Mouse (Mus musculus) myocyte (in vitro differentiated cells): ENCODE measurements at regions not wholly inside any gene's neighbourhood (a gene's known extent, or its start where the extent isn't known, plus 50 kb on each side); places are given as distances from the start of the nearest gene placed in this dataset.
"Not testable (repeated sequence)": the region's sequence is repeated elsewhere in the genome, so short reads cannot be mapped to it uniquely, and the experiment has no call there.

ENCODE experiments used
- E2F4 ChIP-seq: IDR thresholded peaks from one replicate; pipeline ENCODE4 v1.6.1; 2011; ENCODE audit warnings: mild to moderate bottlenecking, control low read depth, moderate library complexity; ENCODE audit not compliant: insufficient read depth
- MAX ChIP-seq: IDR thresholded peaks from one replicate; pipeline ENCODE4 v1.6.1; 2011; ENCODE audit warnings: low read depth, mild to moderate bottlenecking, control low read depth
- MYOG ChIP-seq, 3 experiments: IDR thresholded peaks; one replicate each; pipeline ENCODE4 v1.6.1; 2011; ENCODE audit warnings: control low read depth in 2 of 3, low read depth in 2 of 3, mild to moderate bottlenecking in 2 of 3; ENCODE audit not compliant: insufficient read length in 2 of 3, control insufficient read depth in 1 of 3, insufficient read depth in 1 of 3
- POLR2A ChIP-seq: IDR thresholded peaks from one replicate; pipeline ENCODE4 v1.6.1; 2011; ENCODE audit warnings: low read depth, mild to moderate bottlenecking, control low read depth, moderate library complexity; ENCODE audit not compliant: insufficient read length
- POLR2AphosphoS2 ChIP-seq: IDR thresholded peaks from one replicate; pipeline ENCODE4 v1.6.1; 2011; ENCODE audit warnings: low read depth, control low read depth; ENCODE audit not compliant: insufficient read length
- REST ChIP-seq: IDR thresholded peaks from one replicate; pipeline ENCODE4 v1.6.1; 2011; ENCODE audit warnings: mild to moderate bottlenecking, control low read depth, moderate library complexity; ENCODE audit not compliant: insufficient read depth, insufficient read length
- TCF12 ChIP-seq: IDR thresholded peaks from one replicate; pipeline ENCODE4 v1.6.1; 2011; ENCODE audit warnings: mild to moderate bottlenecking, control low read depth; ENCODE audit not compliant: poor library complexity, insufficient read depth, severe bottlenecking
- USF1 ChIP-seq: IDR thresholded peaks from one replicate; pipeline ENCODE4 v1.6.1; 2011; ENCODE audit warnings: low read depth, mild to moderate bottlenecking, control low read depth, moderate library complexity

GRCm38 (mm10) chr14:53559386-53559920, 694.5 kb downstream of the Dad1 start:
- not testable (repeated sequence) for TF ChIP-seq POLR2A; MAX; USF1; REST; E2F4; POLR2AphosphoS2; TCF12; MYOG (IDR thresholded peaks at IDR 0.05; ENCODE audit: control insufficient read depth in 1 of 3, insufficient read depth in 1 of 3, insufficient read length in 2 of 3, low read depth in 2 of 3)
